Mouse (Mus musculus): Measurements from ENCODE around the gene Thpo. TPM values are rescaled to one million over a fixed set of nuclear protein-coding genes. Genes with fewer than 3 reads are reported as not detected.

The Thpo gene
- 0.08 TPM in 2 replicates for total RNA-seq (2012; rRNA removed)
- 0.19 TPM in 2 replicates for total RNA-seq (2014; rRNA removed)
- polyA plus RNA-seq (2012; ENCODE audit: insufficient read length, low read depth) = 0.71 and 1.0 TPM in 2 replicates

- dilution Hi-C loops (cut with MboI; ENCODE audit: extremely low pct_ligation_motif_present, extremely low pct_unique_long_range_greater_than_20kb, low sequenced_read_pairs) = no loop called here
- H3K4me3 ChIP-seq (replicated peaks in 1 of 3; ENCODE audit: low read depth in 2 of 3, low read length in 2 of 3, poor library complexity in 1 of 3) = no peak within 1 kb of the TSS
- no peak for DNase-seq (ENCODE audit: extremely low read depth)
- no peak within 1 kb of the TSS for H3K4me2 ChIP-seq (ENCODE audit: insufficient read depth, low read depth, poor library complexity, severe bottlenecking)
- H3K27ac ChIP-seq (ENCODE audit: insufficient read depth, low read depth) = no peak within 1 kb of the TSS
- peaks cover 5 to 6% of the 10 kb centered on the region in 2 experiments; a peak in 3 of 4 replicates for H3K4me1 ChIP-seq (ENCODE audit: control insufficient read depth in 1 of 2, insufficient read depth in 2 of 2)
- no peaks in the 10 kb centered on the region for H3K79me2 ChIP-seq (replicated peaks; ENCODE audit: control insufficient read depth, extremely low read depth, insufficient read depth, poor library complexity, severe bottlenecking)
- in situ Hi-C loops (cut with MboI; ENCODE audit: low pct_ligation_motif_present, low pct_unique_long_range_greater_than_20kb, low sequenced_read_pairs) = no loop called here
- peaks cover 16% of the 10 kb centered on the region for H3K9me3 ChIP-seq (replicated peaks; ENCODE audit: low read length)
- no peak within 1 kb of the TSS for H3K9ac ChIP-seq (ENCODE audit: insufficient read depth, low read depth)
- peaks cover 54% of the 10 kb centered on the region for H3K27me3 ChIP-seq (replicated peaks)
- no peaks in the 10 kb centered on the region for H3K36me3 ChIP-seq (replicated peaks in 1 of 2; ENCODE audit: control insufficient read depth in 1 of 2, insufficient read depth in 1 of 2, low read length in 1 of 2)
- TF ChIP-seq ZMIZ1 (IDR thresholded peaks at IDR 0.05; ENCODE audit: low read depth, low read length) (no peak), JUN (IDR thresholded peaks at IDR 0.05; ENCODE audit: insufficient read depth, low read depth, low read length) (no peak), TBP (conservative IDR thresholded peaks at IDR 0.05; ENCODE audit: low read depth, low read length) (no peak), MXI1 (IDR thresholded peaks at IDR 0.05; ENCODE audit: low read depth, low read length) (no peak), POLR2A (IDR thresholded peaks at IDR 0.05; ENCODE audit: low read depth, low read length) (no peak), ZKSCAN1 (IDR thresholded peaks at IDR 0.05; ENCODE audit: borderline replicate concordance, low read depth, low read length) (no peak), RCOR1 (conservative IDR thresholded peaks at IDR 0.05; ENCODE audit: low read depth, low read length) (no peak), GABPA (IDR thresholded peaks at IDR 0.05; ENCODE audit: insufficient replicate concordance, low read depth, low read length) (no peak), NRF1 (IDR thresholded peaks at IDR 0.05; ENCODE audit: low read depth, low read length) (no peak), TCF12 (IDR thresholded peaks at IDR 0.05; ENCODE audit: low read depth, low read length) (no peak), JUND (conservative IDR thresholded peaks at IDR 0.05; ENCODE audit: low read depth, low read length) (no peak), MAZ (IDR thresholded peaks at IDR 0.05; ENCODE audit: low read depth, low read length) (no peak), RAD21 (IDR thresholded peaks at IDR 0.05; ENCODE audit: low read depth, low read length) (no peak), ELF1 (IDR thresholded peaks at IDR 0.05; ENCODE audit: low read depth, low read length) (no peak)
Measured at GRCm38 (mm10) chr16:20733731-20734730, at the start of gene Thpo. Thpo (minus strand) TSS chr16:20734511.

GRCm38 (mm10) chr16:20783891-20784290 lies 49.6 kb upstream of the Thpo start:
- Histone ChIP-seq H3K79me2 (replicated peaks; ENCODE audit: control insufficient read depth, extremely low read depth, insufficient read depth, poor library complexity, severe bottlenecking) (no peaks in the 10 kb centered on the region), H3K4me1 (ENCODE audit: control insufficient read depth in 1 of 2, insufficient read depth in 2 of 2) (no peaks in the 10 kb centered on the region), H3K4me2 (ENCODE audit: insufficient read depth, low read depth, poor library complexity, severe bottlenecking) (no peak overlapping the region), H3K4me3 (replicated peaks in 1 of 3; ENCODE audit: low read depth in 2 of 3, low read length in 2 of 3, poor library complexity in 1 of 3) (no peak overlapping the region), H3K9ac (ENCODE audit: insufficient read depth, low read depth) (no peak overlapping the region), H3K27me3 (replicated peaks) (peaks cover 5% of the 10 kb centered on the region), H3K36me3 (replicated peaks in 1 of 2; ENCODE audit: control insufficient read depth in 1 of 2, insufficient read depth in 1 of 2, low read length in 1 of 2) (no peaks in the 10 kb centered on the region), H3K9me3 (replicated peaks; ENCODE audit: low read length) (no peaks in the 10 kb centered on the region), H3K27ac (ENCODE audit: insufficient read depth, low read depth) (no peak overlapping the region)
- in situ Hi-C loops (cut with MboI; ENCODE audit: low pct_ligation_motif_present, low pct_unique_long_range_greater_than_20kb, low sequenced_read_pairs) = no loop called here
- TF ChIP-seq TBP (conservative IDR thresholded peaks at IDR 0.05; ENCODE audit: low read depth, low read length) (no peak), NRF1 (IDR thresholded peaks at IDR 0.05; ENCODE audit: low read depth, low read length) (no peak), ZMIZ1 (IDR thresholded peaks at IDR 0.05; ENCODE audit: low read depth, low read length) (no peak), MAZ (IDR thresholded peaks at IDR 0.05; ENCODE audit: low read depth, low read length) (no peak), MAX (IDR thresholded peaks at IDR 0.05; ENCODE audit: low read length) (no peak), E2F4 (IDR thresholded peaks at IDR 0.05; ENCODE audit: insufficient replicate concordance, low read depth, low read length) (no peak), MEF2A (IDR thresholded peaks at IDR 0.05; ENCODE audit: borderline replicate concordance, low read depth, low read length) (no peak), CHD2 (IDR thresholded peaks at IDR 0.05; ENCODE audit: low read length) (no peak), JUN (IDR thresholded peaks at IDR 0.05; ENCODE audit: insufficient read depth, low read depth, low read length) (no peak), SMC3 (IDR thresholded peaks at IDR 0.05; ENCODE audit: low read depth, low read length) (no peak), ZC3H11A (IDR thresholded peaks at IDR 0.05; ENCODE audit: low read depth, low read length) (no peak), RAD21 (IDR thresholded peaks at IDR 0.05; ENCODE audit: low read depth, low read length) (no peak), SIN3A (IDR thresholded peaks at IDR 0.05; ENCODE audit: low read length) (no peak), IRF4 (IDR thresholded peaks at IDR 0.05; ENCODE audit: low read depth, low read length) (no peak), POLR2A (IDR thresholded peaks at IDR 0.05; ENCODE audit: low read depth, low read length) (no peak), CTCF (conservative IDR thresholded peaks at IDR 0.05 in 1 of 2, IDR thresholded peaks at IDR 0.05 in 1 of 2; ENCODE audit: low read depth in 2 of 2, low read length in 2 of 2) (no peak), MYC (IDR thresholded peaks at IDR 0.05; ENCODE audit: low read depth, low read length) (no peak)
- dilution Hi-C loops (cut with MboI; ENCODE audit: extremely low pct_ligation_motif_present, extremely low pct_unique_long_range_greater_than_20kb, low sequenced_read_pairs) = no loop called here
- DNase-seq (ENCODE audit: extremely low read depth) = no peak
